8 mouse cellular contexts compared by ENCODE assay signal in the genomic region with DNA sequence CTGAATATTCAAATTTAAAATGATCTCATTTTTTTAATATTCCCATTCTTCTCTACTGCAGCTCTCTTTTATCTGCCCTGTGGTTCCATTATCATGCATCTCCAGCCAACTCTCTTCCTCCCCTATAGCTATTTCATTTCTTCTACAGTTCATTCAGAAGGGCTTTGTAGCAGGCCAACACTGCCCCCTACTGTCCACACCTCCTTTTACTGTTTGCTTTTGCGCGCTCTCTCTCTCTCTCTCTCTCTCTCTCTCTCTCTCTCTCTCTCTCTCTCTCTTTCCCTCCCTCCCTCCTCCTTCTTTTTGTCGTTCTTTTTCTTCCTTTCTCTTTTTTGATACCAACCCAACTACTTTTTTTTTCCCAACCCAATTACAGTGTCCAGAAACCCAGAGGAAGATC. TPM values are rescaled to one million over a fixed set of nuclear protein-coding genes. Genes with fewer than 3 reads are reported as not detected.
DNase-seq lines count a peak whose midpoint lies in the region; ATAC-seq lines count a peak whose summit lies in the region.

No protein-coding gene starts in this region.

- no peak overlapping the region for H3K4me2 ChIP-seq in forebrain, embryonic 12.5 days

- H3K4me1 ChIP-seq in forebrain, embryonic 10.5 days: no peaks in the 10 kb centered on the region
- no peaks in the 10 kb centered on the region for H3K4me1 ChIP-seq in forebrain, embryonic 12.5 days

- H3K9me3 ChIP-seq in forebrain, embryonic 10.5 days: no peaks in the 10 kb centered on the region
- no peaks in the 10 kb centered on the region for H3K9me3 ChIP-seq in forebrain, embryonic 12.5 days

- no peaks in the 10 kb centered on the region for H3K36me3 ChIP-seq in forebrain, embryonic 10.5 days (replicated peaks)
- H3K36me3 ChIP-seq in forebrain, embryonic 12.5 days (replicated peaks): no peaks in the 10 kb centered on the region

- ATAC-seq in forebrain, embryonic 12.5 days (ENCODE audit: low FRiP score): no peak

- 11% methylated on average over 3 of the region's 3 CpGs for WGBS in forebrain, embryonic 10.5 days
- WGBS in forebrain, embryonic 12.5 days: 8% methylated on average over 3 of the region's 3 CpGs

- H3K9ac ChIP-seq in forebrain, embryonic 12.5 days: no peak overlapping the region

- no peak overlapping the region for H3K27ac ChIP-seq in forebrain, embryonic 10.5 days
- H3K27ac ChIP-seq in forebrain, embryonic 12.5 days: no peak overlapping the region

- H3K4me3 ChIP-seq in forebrain, embryonic 10.5 days: no peak overlapping the region
- H3K4me3 ChIP-seq in forebrain, embryonic 12.5 days (replicated peaks): no peak overlapping the region

- no peaks in the 10 kb centered on the region for H3K27me3 ChIP-seq in forebrain, embryonic 10.5 days (ENCODE audit: poor library complexity, severe bottlenecking)
- H3K27me3 ChIP-seq in forebrain, embryonic 12.5 days: no peaks in the 10 kb centered on the region

- DNase-seq in forebrain, embryonic 10.5 days (ENCODE audit: extremely low spot score, low spot score): peak; percentile 65
- peak; percentile 75 for DNase-seq in MN1 (ENCODE audit: low spot score)
- DNase-seq in cerebellum, adult 8-10 months: peak; percentile 67
- DNase-seq in gastrocnemius, adult 8-10 months (ENCODE audit: low spot score in 2 of 2): peak; percentile 28 to 33
- DNase-seq in layer of hippocampus, adult 8-10 months (ENCODE audit: low spot score in 2 of 2): peak; percentile 18 to 80
- DNase-seq in lung, postnatal 36 days: peak; percentile 90
- peak; percentile 38 for DNase-seq in spleen, adult 12 weeks (ENCODE audit: low spot score)

RNA-seq across cellular contexts. Expression of gene Tshb, which starts 21.4 kb away (rescaled TPM):
- 0.05 and 0.10 TPM in 2 replicates for polyA plus RNA-seq in forebrain, embryonic 10.5 days (2016; fragmentation: Nextera tagmentation; extraction: Ambion mirVana)
- 0.05 and 0.06 TPM in 2 replicates for polyA plus RNA-seq in forebrain, embryonic 12.5 days (2016; fragmentation: Nextera tagmentation; extraction: Ambion mirVana)
- not detected for total RNA-seq in gastrocnemius, adult 8-10 months (2022)
- not detected for total RNA-seq in layer of hippocampus, adult 8-10 months (2022)

Comparison
In these comparisons a context has a peak if more than half of its experiments do, and no peak if none do; other contexts are left out.
1. DNase-seq: peak in every context shown above with its lines; median percentile 90 in lung, postnatal 36 days; 75 in MN1; 67 in cerebellum, adult 8-10 months; 65 in forebrain, embryonic 10.5 days; 49 in layer of hippocampus, adult 8-10 months; 38 in spleen, adult 12 weeks; 30 in gastrocnemius, adult 8-10 months.